16 mouse cellular contexts compared by ENCODE assay signal in genomic region chr5:125767950-125768349, GRCm38 (mm10).
"Had no signal": no experiment of that assay in that cellular context is flagged by ENCODE, and none has a peak within 500 bp of the region (broad histone marks: within the 10 kb centered on the region; RNA-seq: fewer than 3 reads in every experiment).

No protein-coding gene starts in this region.

- H3K4me3 ChIP-seq: lung, embryonic 15.5 days; megakaryocyte, embryonic 14.5 days; midbrain, embryonic 13.5 days; midbrain, embryonic 15.5 days; neural tube, embryonic 12.5 days; stomach, embryonic 15.5 days had no signal

- H3K4me1 ChIP-seq: lung, embryonic 15.5 days; megakaryocyte, embryonic 14.5 days; midbrain, embryonic 13.5 days; midbrain, embryonic 15.5 days; neural tube, embryonic 12.5 days; stomach, embryonic 15.5 days had no signal

- DNase-seq: liver, postnatal 0 days; lung, adult 2 months; lung, postnatal 14 days; lung, postnatal 36 days; right cerebral cortex, postnatal 25 days; thymus, adult 2 months; thymus, postnatal 25 days; thymus, postnatal 4 days had no signal

- H3K27ac ChIP-seq: lung, embryonic 15.5 days; macrophage; midbrain, embryonic 13.5 days; midbrain, embryonic 15.5 days; neural tube, embryonic 12.5 days; stomach, embryonic 15.5 days; stomach, postnatal 0 days had no signal
